Mouse (Mus musculus) hindbrain, embryonic 11.5 days (tissue): ENCODE results near the gene St6gal1. TPM values are rescaled to one million over a fixed set of nuclear protein-coding genes. Genes with fewer than 3 reads are reported as not detected.

Experiments
- ATAC-seq: fragments of 200-750 bp; cut with Nextera tagmentation; 2 replicates; pipeline ENCODE4 v1.8.0; 2017; ENCODE audit warnings: mild to moderate bottlenecking, moderate TSS enrichment, moderate library complexity; ENCODE audit not compliant: low FRiP score
- DNase-seq: peaks from one replicate; pipeline ENCODE4 v3.0.0-alpha.2; 2015; ENCODE audit warnings: low spot score
- H3K27ac ChIP-seq: fragments of 300-500 bp; sonication (generic); 2 replicates; pipeline ENCODE4 v1.5.1; 2014; ENCODE audit warnings: mild to moderate bottlenecking, low read depth, low read length
- H3K27me3 ChIP-seq: fragments of 300-500 bp; sonication (generic); 2 replicates; pipeline ENCODE4 v1.6.1; 2014; ENCODE audit warnings: mild to moderate bottlenecking, low read length, moderate library complexity, mixed read lengths; ENCODE audit not compliant: control insufficient read depth, insufficient read depth
- H3K36me3 ChIP-seq: fragments of 300-500 bp; sonication (generic); 2 replicates; pipeline ENCODE4 v1.6.1; 2014; ENCODE audit warnings: mild to moderate bottlenecking, low read length, moderate library complexity, mixed read lengths; ENCODE audit not compliant: control insufficient read depth, insufficient read depth
- H3K4me1 ChIP-seq: fragments of 300-500 bp; sonication (generic); replicated peaks from 2 replicates; pipeline ENCODE4 v1.6.1; 2014; ENCODE audit warnings: low read length, mixed read lengths; ENCODE audit not compliant: control insufficient read depth, insufficient read depth
- H3K4me2 ChIP-seq: fragments of 300-500 bp; sonication (generic); replicated peaks from 2 replicates; pipeline ENCODE4 v1.6.1; 2014; ENCODE audit warnings: mild to moderate bottlenecking, low read depth, low read length
- H3K4me3 ChIP-seq: fragments of 300-500 bp; sonication (generic); 2 replicates; pipeline ENCODE4 v1.5.1; 2014; ENCODE audit warnings: low read depth, low read length
- H3K9ac ChIP-seq: fragments of 300-500 bp; sonication (generic); 2 replicates; pipeline ENCODE4 v1.6.1; 2014; ENCODE audit warnings: low read depth, low read length
- H3K9me3 ChIP-seq: fragments of 300-500 bp; sonication (generic); 2 replicates; pipeline ENCODE4 v1.6.1; 2016; ENCODE audit warnings: low read length; ENCODE audit not compliant: control insufficient read depth
- WGBS: fragments of 180-500 bp; shearing (Covaris S2); extraction: QIAGEN DNeasy Blood & Tissue Kit; methylation state at CpG from one replicate; pipeline ENCODE4 v1.1.7; 2014; 5-methylcytosine and 5-hydroxymethylcytosine counted together
- polyA plus RNA-seq: library from polyadenylated mRNA; unstranded; fragments of >200 nt; fragmentation: Nextera tagmentation; extraction: Ambion mirVana; gene quantifications from 2 replicates; pipeline ENCODE4 v1.2.1, GENCODE M21; 2014

The St6gal1 gene
- polyA plus RNA-seq, 1 experiment from 2014 or later: 32.7 TPM

- no peak for ATAC-seq
- WGBS: 90% methylated on average over 6 of the region's 6 CpGs
- no peak for DNase-seq
These were observed 96.0 kb downstream of the St6gal1 start for GRCm38 (mm10) chr16:23320579-23320978.

GRCm38 (mm10) chr16:23322453-23322852 is 97.9 kb downstream of the St6gal1 start:
- H3K4me2 ChIP-seq: no peak overlapping the region
- ATAC-seq: no peak

More at GRCm38 (mm10) chr16:23320579-23320978, 96.0 kb downstream of the St6gal1 start:
- H3K27ac ChIP-seq: no peak overlapping the region
- no peaks in the 10 kb centered on the region for H3K9me3 ChIP-seq
- H3K27me3 ChIP-seq: no peaks in the 10 kb centered on the region
- H3K36me3 ChIP-seq: peaks cover 4% of the 10 kb centered on the region; the same call in 1 of the 2 replicates
- H3K4me2 ChIP-seq: no peak overlapping the region
- no peak overlapping the region for H3K4me3 ChIP-seq
- no peaks in the 10 kb centered on the region for H3K4me1 ChIP-seq
- no peak overlapping the region for H3K9ac ChIP-seq

GRCm38 (mm10) chr16:23323915-23324314 is 99.4 kb downstream of the St6gal1 start:
- WGBS: 41% methylated on average over 3 of the region's 3 CpGs
- H3K27me3 ChIP-seq: no peaks in the 10 kb centered on the region
- no peaks in the 10 kb centered on the region for H3K4me1 ChIP-seq
- H3K9me3 ChIP-seq: no peaks in the 10 kb centered on the region
- no peak overlapping the region for H3K4me3 ChIP-seq
- ATAC-seq (no peak), DNase-seq (no peak)
- no peak overlapping the region for H3K9ac ChIP-seq
- peaks cover 4% of the 10 kb centered on the region; the same call in 1 of the 2 replicates for H3K36me3 ChIP-seq
- H3K4me2 ChIP-seq: no peak overlapping the region
- H3K27ac ChIP-seq: no peak overlapping the region

More at GRCm38 (mm10) chr16:23322453-23322852, 97.9 kb downstream of the St6gal1 start:
- DNase-seq: no peak
- Histone ChIP-seq H3K36me3 (peaks cover 4% of the 10 kb centered on the region; the same call in 1 of the 2 replicates), H3K27me3 (no peaks in the 10 kb centered on the region), H3K4me3 (no peak overlapping the region), H3K9ac (no peak overlapping the region), H3K9me3 (no peaks in the 10 kb centered on the region), H3K27ac (no peak overlapping the region), H3K4me1 (no peaks in the 10 kb centered on the region)

- Histone ChIP-seq H3K4me3 (no peak overlapping the region), H3K27ac (no peak overlapping the region), H3K9ac (no peak overlapping the region), H3K36me3 (peaks cover 4% of the 10 kb centered on the region; the same call in 1 of the 2 replicates), H3K4me1 (no peaks in the 10 kb centered on the region), H3K9me3 (no peaks in the 10 kb centered on the region), H3K4me2 (no peak overlapping the region), H3K27me3 (no peaks in the 10 kb centered on the region)
- ATAC-seq: no peak
- DNase-seq: no peak
- 71% methylated on average over 6 of the region's 6 CpGs for WGBS
These were observed 100.5 kb downstream of the St6gal1 start for GRCm38 (mm10) chr16:23324867-23325650.

GRCm38 (mm10) chr16:23326664-23327063 is 102.1 kb downstream of the St6gal1 start:
- Histone ChIP-seq H3K9ac (no peak overlapping the region), H3K27me3 (no peaks in the 10 kb centered on the region), H3K36me3 (no peaks in the 10 kb centered on the region), H3K9me3 (no peaks in the 10 kb centered on the region), H3K27ac (no peak overlapping the region), H3K4me2 (no peak overlapping the region), H3K4me1 (no peaks in the 10 kb centered on the region), H3K4me3 (no peak overlapping the region)
- WGBS: 94% methylated on average over 6 of the region's 6 CpGs
- DNase-seq (no peak), ATAC-seq (no peak)

- no peak overlapping the region for H3K27ac ChIP-seq
- no peaks in the 10 kb centered on the region for H3K27me3 ChIP-seq
- DNase-seq (no peak), ATAC-seq (no peak)
- H3K4me2 ChIP-seq: no peak overlapping the region
- no peaks in the 10 kb centered on the region for H3K4me1 ChIP-seq
- H3K4me3 ChIP-seq: no peak overlapping the region
- 95% methylated on average over 7 of the region's 7 CpGs for WGBS
- no peaks in the 10 kb centered on the region for H3K9me3 ChIP-seq
- no peaks in the 10 kb centered on the region for H3K36me3 ChIP-seq
- H3K9ac ChIP-seq: no peak overlapping the region
These were observed 102.7 kb downstream of the St6gal1 start for GRCm38 (mm10) chr16:23327266-23327665.

GRCm38 (mm10) chr16:23328201-23328600 is 103.7 kb downstream of the St6gal1 start:
- no peak overlapping the region for H3K27ac ChIP-seq
- no peaks in the 10 kb centered on the region for H3K36me3 ChIP-seq
- no peaks in the 10 kb centered on the region for H3K4me1 ChIP-seq
- ATAC-seq (no peak), DNase-seq (no peak)
- no peak overlapping the region for H3K9ac ChIP-seq
- no peak overlapping the region for H3K4me3 ChIP-seq
- H3K9me3 ChIP-seq: no peaks in the 10 kb centered on the region
- no peaks in the 10 kb centered on the region for H3K27me3 ChIP-seq
- no peak overlapping the region for H3K4me2 ChIP-seq
- WGBS: 90% methylated on average over 7 of the region's 7 CpGs

- H3K4me2 ChIP-seq: no peak overlapping the region
- no peak for ATAC-seq
- no peaks in the 10 kb centered on the region for H3K9me3 ChIP-seq
- no peaks in the 10 kb centered on the region for H3K27me3 ChIP-seq
- WGBS: 74% methylated on average over 2 of the region's 2 CpGs
- no peak overlapping the region for H3K4me3 ChIP-seq
- no peak overlapping the region for H3K9ac ChIP-seq
- no peaks in the 10 kb centered on the region for H3K4me1 ChIP-seq
- H3K27ac ChIP-seq: no peak overlapping the region
- DNase-seq: no peak
- no peaks in the 10 kb centered on the region for H3K36me3 ChIP-seq
These were observed 107.6 kb downstream of the St6gal1 start for GRCm38 (mm10) chr16:23332136-23332535.

- 90% methylated on average over 6 of the region's 6 CpGs for WGBS
- ATAC-seq: no peak
These were observed 108.1 kb downstream of the St6gal1 start for GRCm38 (mm10) chr16:23332686-23333085.

More at GRCm38 (mm10) chr16:23332686-23333085, 108.1 kb downstream of the St6gal1 start:
- Histone ChIP-seq H3K4me2 (no peak overlapping the region), H3K36me3 (no peaks in the 10 kb centered on the region), H3K9me3 (no peaks in the 10 kb centered on the region), H3K9ac (no peak overlapping the region), H3K4me3 (no peak overlapping the region), H3K27me3 (no peaks in the 10 kb centered on the region), H3K4me1 (no peaks in the 10 kb centered on the region), H3K27ac (no peak overlapping the region)
- no peak for DNase-seq
